Mouse (Mus musculus): Measurements from ENCODE around the gene Dnm2.

DNA sequence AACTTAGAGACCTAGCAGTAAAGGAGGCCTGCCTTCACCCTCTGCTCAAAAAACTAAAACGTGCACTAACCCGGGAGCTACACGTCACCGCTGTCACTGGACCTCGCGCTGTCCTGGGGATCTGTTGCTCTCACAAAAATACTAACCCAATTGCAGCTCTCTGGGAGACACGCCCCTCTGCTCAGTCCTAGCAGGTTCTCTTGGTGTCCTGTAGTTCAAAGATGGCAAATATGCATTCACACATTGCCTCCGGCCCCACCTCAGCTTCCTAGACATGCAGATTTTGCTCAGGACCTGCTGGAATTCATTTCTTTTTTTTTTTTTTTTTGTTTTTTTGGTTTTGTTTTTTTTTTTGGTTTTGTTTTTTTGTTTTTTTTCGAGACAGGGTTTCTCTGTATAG lies 66.0 kb downstream of the Dnm2 start:
- TF ChIP-seq CTCF (IDR thresholded peaks at IDR 0.05; ENCODE audit: low read depth) (no peak), EP300 (optimal IDR thresholded peaks at IDR 0.05) (no peak)

Measured in stomach, postnatal 0 days (tissue).